Mouse (Mus musculus) stomach, embryonic 14.5 days (tissue): ENCODE results near the gene Nat8f3. TPM values are rescaled to one million over a fixed set of nuclear protein-coding genes. Genes with fewer than 3 reads are reported as not detected.
"Not testable (repeated sequence)": the region's sequence is repeated elsewhere in the genome, so short reads cannot be mapped to it uniquely, and the experiment has no call there.

Source experiments
- ATAC-seq: fragments of 200-750 bp; cut with Nextera tagmentation; 2 replicates; pipeline ENCODE4 v1.8.0; 2017; ENCODE audit warnings: low read depth, moderate TSS enrichment; ENCODE audit not compliant: insufficient number of reproducible peaks, insufficient read depth, low FRiP score
- H3K27ac ChIP-seq: fragments of 300-500 bp; sonication (generic); 2 replicates; pipeline ENCODE4 v1.5.1; 2014; ENCODE audit warnings: mild to moderate bottlenecking, low read length, moderate library complexity, mixed read lengths
- H3K27me3 ChIP-seq: fragments of 300-500 bp; sonication (generic); 2 replicates; pipeline ENCODE4 v1.6.1; 2014; ENCODE audit warnings: low read length, control low read depth, mixed read lengths; ENCODE audit not compliant: control insufficient read depth, insufficient read depth
- H3K36me3 ChIP-seq: fragments of 300-500 bp; sonication (generic); 2 replicates; pipeline ENCODE4 v1.6.1; 2014; ENCODE audit warnings: mild to moderate bottlenecking, control low read depth, low read length, moderate library complexity, mixed read lengths; ENCODE audit not compliant: control insufficient read depth, insufficient read depth
- H3K4me1 ChIP-seq: fragments of 300-500 bp; sonication (generic); 2 replicates; pipeline ENCODE4 v1.6.1; 2014; ENCODE audit warnings: low read length, control low read depth, mixed read lengths; ENCODE audit not compliant: control insufficient read depth, insufficient read depth
- H3K4me2 ChIP-seq: fragments of 300-500 bp; sonication (generic); replicated peaks from 2 replicates; pipeline ENCODE4 v1.6.1; 2014; ENCODE audit warnings: low read depth, low read length, control low read depth
- H3K4me3 ChIP-seq: fragments of 300-500 bp; sonication (generic); 2 replicates; pipeline ENCODE4 v1.5.1; 2014; ENCODE audit warnings: low read depth, low read length, control low read depth
- H3K9ac ChIP-seq: fragments of 300-500 bp; sonication (generic); replicated peaks from 2 replicates; pipeline ENCODE4 v1.6.1; 2014; ENCODE audit warnings: low read depth, mild to moderate bottlenecking, control low read depth, low read length, moderate library complexity, mixed read lengths
- H3K9me3 ChIP-seq: fragments of 300-500 bp; sonication (generic); 2 replicates; pipeline ENCODE4 v1.6.1; 2016; ENCODE audit warnings: low read depth, low read length, control low read depth; ENCODE audit not compliant: control insufficient read depth
- whole genome bisulfite sequencing: fragments of 180-500 bp; shearing (Covaris S2); extraction: QIAGEN DNeasy Blood & Tissue Kit; methylation state at CpG from one replicate; pipeline ENCODE4 v1.1.7; 2014; 5-methylcytosine and 5-hydroxymethylcytosine counted together
- polyA plus RNA-seq: library from polyadenylated mRNA; unstranded; fragments of >200 nt; fragmentation: Nextera tagmentation; extraction: Ambion mirVana; gene quantifications from 2 replicates; pipeline ENCODE4 v1.2.1, GENCODE M21; 2014

Gene Nat8f3
- polyA plus RNA-seq, result not detected in 2 replicates

DNA sequence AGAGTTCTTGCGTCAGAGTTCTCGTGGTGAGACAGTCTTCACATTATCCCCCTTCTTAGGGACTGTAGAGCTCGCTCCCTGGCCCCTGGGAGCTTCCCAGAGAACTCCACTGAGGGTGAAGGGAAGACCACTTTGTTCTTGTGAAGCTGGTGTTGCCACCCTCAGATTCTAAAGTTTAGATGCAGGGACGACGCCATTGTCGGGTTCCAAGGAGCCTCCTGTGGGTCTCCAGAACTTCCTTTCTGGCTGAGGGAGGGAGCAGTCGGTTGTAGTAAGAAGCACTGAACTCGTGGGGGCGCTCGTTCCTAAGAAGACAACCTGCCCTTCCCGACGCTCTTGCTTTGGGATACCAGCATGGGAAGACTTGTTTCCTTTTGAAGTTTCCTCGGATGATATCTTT, at the start of gene Nat8f3:
Gene Nat8f3, minus strand, starts transcription at position 223 of the 400 bp plus-strand sequence.
- WGBS, result 62% methylated on average over 13 of the region's 13 CpGs
- H3K36me3 ChIP-seq, ATAC-seq: not testable (repeated sequence)

DNA sequence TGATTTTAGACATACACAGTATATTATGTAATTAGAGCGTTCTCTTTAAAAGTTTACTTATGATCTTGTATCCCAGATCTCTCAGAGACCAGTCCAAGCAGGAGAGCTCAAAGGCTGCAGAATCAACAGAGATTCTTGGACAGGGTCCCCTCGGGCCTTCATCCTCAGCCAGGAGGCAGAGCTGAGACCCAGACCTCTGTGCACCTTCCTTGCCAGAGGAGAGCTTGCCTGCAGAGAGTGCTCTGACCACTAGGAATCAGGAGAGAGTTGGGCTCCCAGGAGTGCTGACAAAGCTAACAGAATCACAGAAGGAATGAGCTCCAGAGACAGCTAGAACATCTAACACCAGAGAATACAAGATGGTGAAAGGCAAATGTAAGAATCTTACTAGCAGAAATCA, 47.8 kb upstream of the Nat8f3 start:
- no peak for ATAC-seq
- Histone ChIP-seq H3K27me3 (no peaks in the 10 kb centered on the region), H3K9me3 (no peaks in the 10 kb centered on the region), H3K9ac (no peak overlapping the region), H3K4me2 (no peak overlapping the region), H3K36me3 (no peaks in the 10 kb centered on the region), H3K27ac (no peak overlapping the region), H3K4me3 (no peak overlapping the region), H3K4me1 (no peaks in the 10 kb centered on the region)
- 84% methylated on average over 2 of the region's 2 CpGs for WGBS

More for the DNA sequence above, at the start of gene Nat8f3:
- H3K4me2 ChIP-seq, H3K9me3 ChIP-seq, H3K9ac ChIP-seq, H3K27ac ChIP-seq, H3K27me3 ChIP-seq, H3K4me3 ChIP-seq, H3K4me1 ChIP-seq: not testable (repeated sequence)

DNA sequence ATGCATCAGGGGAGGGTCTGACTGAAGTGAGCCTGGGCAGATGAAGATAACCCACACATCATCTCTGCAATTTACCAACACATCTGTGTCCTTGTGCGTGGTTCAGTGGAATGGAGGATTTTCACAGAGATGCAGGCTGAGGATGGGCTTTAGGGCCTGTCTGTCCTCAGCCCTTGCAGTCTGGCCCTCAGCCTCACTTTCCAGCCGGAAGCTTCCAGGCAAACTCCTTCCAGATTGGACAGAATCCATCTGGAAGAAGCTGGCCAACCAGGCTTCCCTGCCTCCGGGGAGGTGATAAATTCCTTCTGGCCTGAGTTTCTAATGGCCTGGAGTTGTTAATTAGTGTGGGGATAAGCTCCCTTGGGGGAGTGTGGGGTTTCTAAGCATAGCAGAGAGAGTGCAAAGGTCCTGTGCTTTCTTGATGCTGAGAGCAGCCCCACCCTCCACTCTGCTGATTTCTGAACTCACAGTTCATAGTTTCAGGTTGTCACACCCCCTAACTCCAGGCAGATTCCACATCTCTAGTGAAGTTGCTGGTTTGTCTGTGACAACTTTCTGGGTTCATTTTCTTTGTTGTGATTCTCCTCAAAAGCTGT, 45.5 kb upstream of the Nat8f3 start:
- H3K4me2 ChIP-seq, result not testable (repeated sequence)

DNA sequence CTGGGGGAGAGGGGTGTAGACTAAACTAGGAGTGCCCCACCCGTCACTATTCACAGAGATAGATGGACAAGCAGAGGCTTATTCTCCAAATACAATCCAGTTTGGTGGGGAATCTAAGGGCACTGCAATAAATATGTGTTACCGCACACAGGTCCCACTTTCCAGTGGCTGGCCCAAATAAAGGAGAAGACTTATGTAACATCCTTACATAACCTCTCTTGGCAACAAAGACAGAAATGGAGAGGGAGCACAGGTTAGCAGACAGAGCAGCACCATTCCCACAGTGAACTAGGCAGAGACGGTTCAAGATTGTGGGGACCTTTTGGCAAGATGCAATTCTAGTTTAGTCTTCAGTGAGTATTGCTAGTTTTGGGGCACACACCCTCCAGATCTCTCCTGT, 45.0 kb upstream of the Nat8f3 start:
- H3K4me3 ChIP-seq, H3K9me3 ChIP-seq, ATAC-seq, H3K27me3 ChIP-seq, H3K9ac ChIP-seq, H3K27ac ChIP-seq, H3K36me3 ChIP-seq, H3K4me2 ChIP-seq, H3K4me1 ChIP-seq: not testable (repeated sequence)
- 91% methylated on average over 2 of the region's 3 CpGs for WGBS

More for the DNA sequence above, 45.5 kb upstream of the Nat8f3 start:
- H3K36me3 ChIP-seq, H3K4me1 ChIP-seq, H3K27me3 ChIP-seq, ATAC-seq, H3K4me3 ChIP-seq, H3K9ac ChIP-seq, H3K9me3 ChIP-seq, H3K27ac ChIP-seq: not testable (repeated sequence)
- 55% methylated on average over 2 of the region's 3 CpGs for WGBS

DNA sequence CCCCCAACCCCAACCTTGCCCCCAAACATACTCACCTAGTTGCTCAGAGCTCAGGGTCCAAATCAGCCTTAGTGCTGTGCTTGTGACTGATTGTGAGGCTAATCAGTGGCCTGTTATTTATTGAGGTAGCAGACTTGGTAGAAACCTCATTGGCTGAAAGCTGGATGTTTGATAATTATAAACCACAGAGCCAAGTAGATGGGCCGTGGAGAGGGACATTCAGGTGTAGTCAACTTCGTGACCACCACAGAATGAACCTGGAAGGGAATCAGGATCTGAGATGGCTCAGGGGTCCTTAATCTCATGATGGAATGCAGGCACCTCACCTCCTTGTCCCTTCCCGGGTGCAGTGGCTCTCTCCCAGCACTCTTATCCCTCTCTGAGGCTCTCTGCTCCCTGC, 44.2 kb upstream of the Nat8f3 start:
- 70% methylated on average over 2 of the region's 3 CpGs for WGBS
- not testable (repeated sequence) for H3K4me3 ChIP-seq, H3K9ac ChIP-seq, H3K9me3 ChIP-seq, ATAC-seq, H3K4me2 ChIP-seq, H3K36me3 ChIP-seq, H3K27me3 ChIP-seq, H3K27ac ChIP-seq, H3K4me1 ChIP-seq

DNA sequence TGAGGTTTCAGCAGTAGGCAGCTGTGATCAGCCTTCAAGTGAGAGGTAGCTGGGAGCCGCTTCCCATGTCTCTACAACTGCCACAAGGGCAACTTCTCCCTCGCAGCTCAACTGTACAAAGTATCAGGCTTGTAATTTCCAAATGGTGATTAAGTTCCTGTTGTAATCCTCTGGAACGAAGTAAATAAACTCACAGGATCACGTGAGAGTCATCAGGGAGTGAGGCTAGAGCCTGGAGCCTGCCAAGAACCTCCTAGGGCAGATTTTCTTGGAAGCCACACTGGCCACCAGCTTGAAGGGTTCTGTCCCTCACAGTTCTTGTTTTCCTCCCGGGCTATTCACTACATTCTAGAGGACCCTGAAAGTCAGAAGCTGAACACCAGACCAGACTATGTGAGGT, 37.6 kb upstream of the Nat8f3 start:
- not testable (repeated sequence) for H3K9ac ChIP-seq, ATAC-seq, H3K9me3 ChIP-seq, H3K4me3 ChIP-seq, H3K4me1 ChIP-seq, H3K4me2 ChIP-seq, H3K27ac ChIP-seq, H3K36me3 ChIP-seq, H3K27me3 ChIP-seq
- 81% methylated on average over 5 of the region's 5 CpGs for WGBS

DNA sequence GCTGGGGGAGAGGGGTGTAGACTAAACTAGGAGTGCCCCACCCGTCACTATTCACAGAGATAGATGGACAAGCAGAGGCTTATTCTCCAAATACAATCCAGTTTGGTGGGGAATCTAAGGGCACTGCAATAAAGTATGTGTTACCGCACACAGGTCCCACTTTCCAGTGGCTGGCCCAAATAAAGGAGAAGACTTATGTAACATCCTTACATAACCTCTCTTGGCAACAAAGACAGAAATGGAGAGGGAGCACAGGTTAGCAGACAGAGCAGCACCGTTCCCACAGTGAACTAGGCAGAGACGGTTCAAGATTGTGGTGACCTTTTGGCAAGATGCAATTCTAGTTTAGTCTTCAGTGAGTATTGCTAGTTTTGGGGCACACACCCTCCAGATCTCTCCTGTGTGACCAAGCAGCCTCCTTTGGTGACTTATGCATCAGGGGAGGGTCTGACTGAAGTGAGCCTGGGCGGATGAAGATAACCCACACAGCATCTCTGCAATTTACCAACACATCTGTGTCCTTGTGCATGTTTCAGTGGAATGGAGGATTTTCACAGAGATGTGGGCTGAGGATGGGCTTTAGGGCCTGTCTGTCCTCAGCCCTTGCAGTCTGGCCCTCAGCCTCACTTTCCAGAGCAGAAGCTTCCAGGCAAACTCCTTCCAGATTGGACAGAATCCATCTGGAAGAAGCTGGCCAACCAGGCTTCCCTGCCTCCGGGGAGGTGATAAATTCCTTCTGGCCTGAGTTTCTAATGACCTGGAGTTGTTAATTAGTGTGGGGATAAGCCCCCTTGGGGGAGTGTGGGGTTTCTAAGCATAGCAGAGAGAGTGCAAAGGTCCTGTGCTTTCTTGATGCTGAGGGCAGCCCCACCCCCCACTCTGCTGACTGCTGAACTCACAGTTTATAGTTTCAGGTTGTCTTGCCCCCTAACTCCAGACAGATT, 2.2 kb downstream of the Nat8f3 start:
- 77% methylated on average over 5 of the region's 6 CpGs for WGBS
- H3K27me3 ChIP-seq, ATAC-seq: not testable (repeated sequence)

DNA sequence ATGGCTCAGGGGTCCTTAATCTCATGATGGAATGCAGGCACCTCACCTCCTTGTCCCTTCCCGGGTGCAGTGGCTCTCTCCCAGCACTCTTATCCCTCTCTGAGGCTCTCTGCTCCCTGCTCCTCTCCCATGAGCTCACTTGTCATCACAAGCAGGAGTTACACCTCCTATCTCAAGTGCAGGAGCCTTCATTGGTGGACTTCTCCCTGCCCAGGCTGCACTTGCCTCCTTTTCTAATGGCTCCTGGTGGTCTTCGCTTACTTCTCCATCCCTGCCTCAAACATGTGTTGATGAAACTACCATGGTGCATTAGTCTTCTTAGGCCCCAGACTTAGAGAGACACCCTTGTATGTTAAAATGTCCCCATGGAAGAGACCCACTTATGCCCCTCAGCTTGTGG, 2.9 kb downstream of the Nat8f3 start:
- H3K9ac ChIP-seq, H3K36me3 ChIP-seq, H3K27ac ChIP-seq, H3K27me3 ChIP-seq, H3K4me1 ChIP-seq, H3K4me2 ChIP-seq, H3K9me3 ChIP-seq, ATAC-seq, H3K4me3 ChIP-seq: not testable (repeated sequence)
- 78% methylated on average over 1 of the region's 2 CpGs for WGBS

More for the DNA sequence above, 2.2 kb downstream of the Nat8f3 start:
- H3K36me3 ChIP-seq, H3K4me2 ChIP-seq, H3K9ac ChIP-seq, H3K4me1 ChIP-seq, H3K9me3 ChIP-seq, H3K4me3 ChIP-seq, H3K27ac ChIP-seq: not testable (repeated sequence)
